Mouse (Mus musculus): ENCODE measurements around the gene Rtp1.

Gene Rtp1

DNA sequence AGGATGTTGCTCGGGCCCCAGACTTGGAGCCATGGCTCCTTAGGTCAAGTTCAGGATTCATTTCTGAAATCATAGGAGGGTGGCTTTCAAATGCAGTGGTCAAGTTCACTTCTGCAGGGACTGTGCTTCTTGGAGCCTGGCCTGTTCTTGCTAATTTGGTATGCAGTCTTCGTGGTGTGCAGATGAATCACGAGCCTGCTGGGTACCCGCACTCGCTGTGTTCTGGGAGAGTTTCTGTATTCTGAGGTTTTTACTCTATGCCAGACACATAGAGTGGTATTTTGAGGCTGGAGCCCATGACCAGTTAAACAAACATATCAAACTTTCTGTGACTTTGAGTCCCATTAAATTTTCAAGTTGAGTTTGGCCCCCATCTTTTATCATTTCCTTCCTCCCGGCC, 25.4 kb downstream of the Rtp1 start:
- DNase-seq (ENCODE audit: low spot score in 2 of 2) = no peak

DNA sequence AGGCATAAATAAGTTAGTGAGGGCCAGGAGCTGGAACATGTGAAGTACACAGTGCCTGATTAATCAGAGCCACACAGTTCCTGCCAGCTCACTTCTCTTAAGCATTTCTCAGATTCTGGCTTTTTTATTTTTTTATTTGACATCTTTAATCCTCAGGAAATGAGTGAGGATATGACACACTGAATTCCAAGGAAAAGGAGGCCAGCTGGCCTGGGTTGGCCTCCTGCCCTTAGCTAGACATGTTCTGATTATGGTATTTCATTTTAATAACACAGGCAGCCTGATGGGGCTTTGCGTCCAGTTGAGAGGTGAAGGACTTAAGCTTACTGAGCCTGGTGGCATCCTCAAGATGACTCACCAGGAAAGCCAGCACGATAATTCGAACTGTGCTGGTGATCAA, 27.6 kb downstream of the Rtp1 start:
- DNase-seq (ENCODE audit: low spot score in 2 of 2) = no peak

DNA sequence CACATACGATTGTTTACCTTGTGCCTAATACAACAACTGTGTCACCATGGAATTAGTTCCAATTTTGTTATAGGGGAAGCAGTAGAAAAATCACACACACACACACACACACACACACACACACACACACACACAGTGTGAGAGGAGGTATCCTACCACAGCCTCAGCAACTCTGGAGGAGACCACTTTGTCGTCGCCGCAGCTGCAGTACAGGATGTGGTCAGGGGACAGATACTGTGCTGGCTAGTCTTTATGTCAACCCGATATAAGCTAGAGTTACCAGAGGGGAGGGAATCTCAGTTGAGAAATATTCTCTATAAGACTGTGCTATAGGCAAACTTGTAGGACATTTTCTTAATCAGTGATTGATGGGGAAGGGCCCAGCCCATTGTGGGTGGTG, 28.4 kb downstream of the Rtp1 start:
- no peak for DNase-seq (ENCODE audit: low spot score in 2 of 2)

DNA sequence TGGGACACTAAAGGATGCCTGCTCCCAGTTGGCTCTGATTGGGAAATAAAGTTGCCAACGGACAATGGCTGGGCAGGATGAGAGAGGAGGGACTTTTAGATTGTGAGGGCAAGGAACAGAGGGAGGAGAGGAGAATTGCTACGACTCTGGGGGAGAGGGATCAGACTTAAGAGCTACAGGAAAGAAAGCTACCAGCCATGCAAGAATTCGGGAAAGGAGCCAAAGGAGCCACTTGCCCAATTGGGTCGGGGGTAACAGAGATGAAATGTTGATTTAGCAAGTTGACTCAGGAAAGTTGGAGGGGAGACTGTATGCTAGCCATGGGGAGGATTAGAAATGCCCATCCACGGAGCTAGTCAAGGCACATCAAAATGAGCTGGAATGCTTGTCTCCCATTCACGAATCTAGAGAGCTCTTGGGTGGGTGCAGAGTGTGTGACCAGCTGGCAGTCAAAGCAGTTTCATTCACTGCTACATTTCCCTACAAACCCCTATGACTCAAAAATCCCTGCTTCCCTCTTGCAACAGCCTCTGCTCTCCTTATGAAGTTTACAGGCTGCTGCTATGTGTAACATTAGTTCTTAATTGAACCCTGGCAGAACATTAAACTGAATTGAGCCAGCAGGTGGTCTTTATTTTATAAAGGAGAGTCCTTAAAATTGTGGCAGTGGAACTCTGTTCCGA, 30.1 kb downstream of the Rtp1 start:
- DNase-seq (ENCODE audit: low spot score in 2 of 2) = no peak

DNA sequence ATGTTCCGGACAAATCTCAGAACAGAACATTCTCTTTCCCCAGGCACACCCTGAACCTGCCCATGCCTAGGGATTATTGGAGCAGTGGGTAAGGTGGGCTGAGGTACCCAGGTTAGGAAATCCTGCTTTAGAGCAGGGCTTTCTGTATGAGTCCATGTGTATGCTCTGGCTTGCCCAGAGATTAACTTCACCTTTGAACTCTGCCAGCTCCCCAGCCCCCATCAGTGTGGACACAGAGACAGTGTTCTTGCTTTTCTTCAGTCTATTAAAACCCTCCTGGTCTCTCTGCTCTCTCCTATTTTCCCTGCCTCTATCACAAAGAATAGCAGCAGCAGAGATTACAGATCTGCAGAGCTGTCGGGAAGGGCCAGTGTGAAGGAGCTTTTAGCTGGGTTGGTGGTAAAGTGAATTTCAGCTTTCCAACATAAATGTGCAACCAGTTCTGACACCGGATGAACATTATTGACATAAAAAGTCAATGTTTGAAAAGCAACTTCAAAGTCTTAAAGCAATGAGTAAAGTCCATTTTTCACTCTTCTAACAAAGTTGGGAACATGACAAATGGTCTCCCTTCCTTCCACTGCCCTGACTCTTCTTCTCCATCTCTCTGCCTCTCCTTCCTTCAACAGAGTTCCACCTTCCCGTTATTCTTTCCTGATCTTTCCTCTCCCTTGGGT, 34.9 kb downstream of the Rtp1 start:
- no peak for DNase-seq (ENCODE audit: low spot score in 2 of 2)

DNA sequence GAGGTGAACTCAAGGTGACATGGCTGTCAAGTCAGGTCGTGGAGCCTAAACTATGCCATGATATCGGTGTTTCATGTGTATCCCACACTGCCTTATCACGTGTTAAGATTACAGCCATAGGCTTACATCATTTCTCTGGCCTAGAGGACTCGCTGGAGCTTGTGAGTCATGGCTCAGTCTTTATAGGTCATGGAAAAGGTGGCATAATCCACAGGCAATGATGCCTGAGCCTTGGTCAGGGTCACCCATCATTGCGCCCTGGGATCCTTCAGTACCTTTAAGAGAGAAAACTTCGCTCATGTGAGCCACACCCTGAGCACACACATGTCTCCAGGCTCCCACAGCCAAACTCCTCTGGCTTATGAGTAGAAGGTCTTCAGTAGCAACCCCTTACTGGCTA, 42.6 kb downstream of the Rtp1 start:
- DNase-seq (ENCODE audit: low spot score in 2 of 2) = no peak

DNA sequence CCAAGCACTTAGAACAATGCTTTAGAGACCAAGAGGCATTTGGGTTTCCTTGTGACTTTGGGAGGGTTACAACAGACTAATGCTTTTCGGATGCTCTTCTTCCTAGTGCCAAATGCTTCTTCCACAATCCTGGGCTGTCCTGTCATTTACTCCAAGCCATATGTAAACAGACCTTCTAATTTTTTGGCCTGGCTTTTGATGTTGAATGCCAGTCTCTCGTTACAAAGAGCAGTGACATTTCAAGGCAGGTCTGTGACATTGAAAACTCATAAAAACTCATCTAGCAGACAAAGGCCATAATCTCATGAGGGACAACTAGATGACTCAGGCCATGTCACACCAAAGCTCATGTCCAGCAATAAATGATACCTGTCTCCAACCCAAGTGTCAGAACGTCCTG, 43.1 kb downstream of the Rtp1 start:
- DNase-seq (ENCODE audit: low spot score in 2 of 2) = no peak

DNA sequence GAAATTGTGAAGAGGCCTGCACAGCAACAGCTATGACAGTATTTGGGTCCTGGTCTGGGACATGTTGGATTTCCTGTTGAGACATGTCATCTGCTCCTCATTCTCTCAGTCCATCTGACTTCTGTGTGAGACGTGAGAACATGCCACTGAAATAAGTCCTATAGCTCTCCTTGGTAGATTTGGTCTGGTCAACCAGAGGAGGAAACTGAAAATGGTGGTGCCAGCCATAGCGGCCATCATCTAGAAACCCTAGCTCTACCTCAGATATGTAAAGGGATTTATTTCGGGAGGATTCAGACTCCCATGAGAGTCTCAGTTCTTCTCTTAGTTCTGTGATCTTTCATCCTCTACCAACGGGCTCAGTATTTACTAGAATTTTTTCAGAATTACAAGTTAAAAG, 46.7 kb downstream of the Rtp1 start:
- no peak for DNase-seq (ENCODE audit: low spot score in 2 of 2)

DNA sequence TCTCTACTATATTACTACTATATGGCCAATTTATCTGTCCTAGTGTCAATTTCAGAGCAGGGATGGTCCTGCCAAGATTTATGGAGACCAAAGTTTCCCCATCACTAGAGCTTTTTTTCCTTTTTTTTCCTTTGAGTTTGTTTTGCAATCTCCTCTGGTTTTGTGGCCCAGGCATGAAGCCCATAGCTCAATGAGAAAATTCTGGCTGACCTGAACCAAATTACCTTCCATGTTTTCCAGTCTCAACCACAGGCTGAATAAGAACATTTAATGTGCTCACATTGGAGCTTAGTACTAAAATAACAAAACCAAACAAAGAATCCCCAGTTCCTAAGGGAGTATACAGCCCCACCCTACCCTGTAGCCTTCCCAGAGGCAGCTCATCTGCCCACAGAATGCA, 47.7 kb downstream of the Rtp1 start:
- no peak for DNase-seq (ENCODE audit: low spot score in 2 of 2)

DNA sequence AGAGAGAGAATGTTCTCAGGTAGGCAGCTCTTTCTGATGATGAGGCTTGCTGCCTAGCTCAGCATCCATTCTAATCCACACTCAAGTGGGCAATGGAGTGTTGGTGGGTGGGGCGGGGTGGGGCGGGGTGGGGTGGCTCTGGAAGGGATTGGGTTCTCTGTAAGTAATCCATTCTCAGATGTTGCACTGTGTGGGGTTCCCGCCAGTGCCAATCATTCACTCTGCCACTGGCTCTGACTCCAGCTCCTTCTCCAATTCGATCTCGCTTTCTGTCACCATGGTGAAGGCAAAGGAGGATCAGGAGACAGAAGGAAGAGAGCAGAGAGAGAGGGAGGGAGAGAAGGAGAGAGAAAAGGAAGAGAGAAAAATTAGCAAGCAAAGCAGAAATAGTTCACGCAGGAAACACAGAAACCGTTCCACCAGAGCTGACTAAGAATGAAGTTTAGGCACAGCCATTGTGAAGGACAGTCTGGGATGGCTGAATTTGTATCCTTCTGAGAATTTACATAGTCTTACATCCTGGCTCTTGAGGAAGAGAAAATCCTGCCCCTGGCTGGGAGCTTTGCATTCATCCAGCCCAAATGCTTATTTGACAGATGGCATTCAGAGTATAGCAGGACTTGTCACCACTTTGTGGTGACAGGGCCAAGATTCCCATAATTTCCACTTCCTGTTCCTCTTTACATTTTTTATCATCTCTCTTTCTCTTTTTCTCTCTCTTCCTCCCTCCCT, 51.1 kb downstream of the Rtp1 start:
- no peak for DNase-seq (ENCODE audit: low spot score in 2 of 2)

DNA sequence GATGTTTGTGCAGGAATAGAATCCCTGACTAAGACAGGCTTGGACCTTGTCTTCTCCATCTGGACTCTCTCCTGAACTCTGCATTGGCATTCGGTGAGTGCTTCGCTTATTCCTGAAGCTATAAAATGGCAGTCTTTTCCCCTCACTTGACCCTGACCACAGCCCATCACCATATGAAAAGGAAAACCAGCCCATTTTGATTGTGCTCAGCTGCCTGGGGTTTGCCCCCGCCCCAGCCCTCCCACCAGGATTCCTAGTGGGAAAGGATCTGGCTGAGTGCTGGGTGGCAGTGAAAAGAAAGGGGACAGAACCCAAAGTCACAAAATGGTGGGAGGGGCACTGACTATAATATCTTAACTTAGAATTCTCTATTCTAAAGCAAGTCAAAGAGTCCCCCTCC, 53.3 kb downstream of the Rtp1 start:
- no peak for DNase-seq (ENCODE audit: low spot score in 2 of 2)

DNA sequence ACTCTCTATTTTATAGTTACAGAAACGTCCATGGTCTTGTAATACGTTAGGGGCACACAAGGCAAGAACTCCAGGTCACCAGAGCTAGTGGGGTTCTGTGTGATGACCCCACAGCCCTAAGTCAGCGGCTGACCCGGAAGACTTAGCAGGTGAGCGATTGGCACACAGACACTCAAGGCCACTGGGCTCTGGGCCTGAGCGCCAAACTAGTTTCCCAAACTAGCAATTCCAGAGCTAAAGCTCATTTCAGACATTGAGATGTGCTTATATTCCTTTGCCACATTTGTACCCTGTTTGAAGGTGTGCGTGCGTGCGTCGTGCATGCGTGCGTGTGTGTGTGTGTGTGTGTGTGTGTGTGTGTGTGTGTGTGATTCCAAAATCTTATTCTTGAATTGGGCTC, 53.9 kb downstream of the Rtp1 start:
- no peak for DNase-seq (ENCODE audit: low spot score in 2 of 2)

DNA sequence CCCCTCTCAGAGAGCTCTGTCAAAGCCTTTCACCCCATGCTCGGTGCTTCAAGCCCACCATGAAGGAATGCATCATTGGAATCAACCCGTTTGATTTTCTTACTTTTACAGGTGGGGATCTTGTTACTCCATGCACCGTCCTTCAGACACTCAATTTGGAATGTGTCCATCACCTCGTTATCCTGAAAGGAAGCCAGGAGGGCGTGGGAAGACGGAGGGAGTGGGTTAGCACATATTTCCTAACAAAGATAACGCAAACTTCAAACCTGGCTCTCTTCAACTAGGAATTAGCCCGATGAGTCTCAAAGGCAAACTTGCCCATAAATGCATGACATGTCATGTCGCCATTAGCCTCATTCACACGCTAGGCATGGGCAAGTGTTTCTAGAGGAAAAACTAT, 54.4 kb downstream of the Rtp1 start:
- DNase-seq (ENCODE audit: low spot score in 2 of 2) = no peak
